Mouse (Mus musculus) liver, embryonic 14.5 days (tissue): ENCODE data around the gene Bcas3. TPM values are rescaled to one million over a fixed set of nuclear protein-coding genes. Genes with fewer than 3 reads are reported as not detected.

Source experiments
- ATAC-seq: fragments of 200-750 bp; cut with Nextera tagmentation; 2 replicates; pipeline ENCODE4 v1.8.0; 2017; ENCODE audit warnings: moderate number of reproducible peaks, mild to moderate bottlenecking, moderate library complexity; ENCODE audit not compliant: insufficient read depth
- DNase-seq, 3 experiments: peaks; one replicate each; pipeline ENCODE4 v3.0.0-alpha.2; 2012 to 2013; ENCODE audit warnings: low read depth in 3 of 3, low spot score in 3 of 3
- H3K27ac ChIP-seq: fragments of 300-500 bp; sonication (generic); 2 replicates; pipeline ENCODE4 v1.5.1; 2014; ENCODE audit warnings: moderate library complexity, mild to moderate bottlenecking, control low read depth, inconsistent platforms
- H3K27me3 ChIP-seq: fragments of 300-500 bp; sonication (generic); 2 replicates; pipeline ENCODE4 v1.6.1; 2014; ENCODE audit warnings: mild to moderate bottlenecking, low read length, moderate library complexity; ENCODE audit not compliant: control insufficient read depth, insufficient read depth
- H3K36me3 ChIP-seq: fragments of 300-500 bp; sonication (generic); replicated peaks from 2 replicates; pipeline ENCODE4 v1.6.1; 2014; ENCODE audit warnings: low read depth; ENCODE audit not compliant: control insufficient read depth, insufficient read depth
- H3K4me1 ChIP-seq, 2 experiments: fragments of 200-500 bp in 1 of 2; fragments of 300-500 bp in 1 of 2; sonication (generic) in 1 of 2; replicated peaks; 2 replicates each; pipeline ENCODE4 v1.6.1; 2012 to 2014; ENCODE audit warnings: antibody characterized with exemption in 1 of 2, inconsistent platforms in 1 of 2, low read length in 1 of 2; ENCODE audit not compliant: control insufficient read depth in 2 of 2, insufficient read depth in 2 of 2
- H3K4me2 ChIP-seq: fragments of 300-500 bp; sonication (generic); 2 replicates; pipeline ENCODE4 v1.6.1; 2014; ENCODE audit warnings: low read depth, mild to moderate bottlenecking, control low read depth, moderate library complexity
- H3K4me3 ChIP-seq, 2 experiments: fragments of 200-500 bp in 1 of 2; fragments of 300-500 bp in 1 of 2; sonication (generic) in 1 of 2; 2 replicates each; pipeline ENCODE4 v1.5.1; 2012 to 2014; ENCODE audit warnings: low read depth in 2 of 2, low read length in 2 of 2, mild to moderate bottlenecking in 2 of 2, control low read depth in 1 of 2, inconsistent platforms in 1 of 2, moderate library complexity in 1 of 2; ENCODE audit not compliant: insufficient read depth in 1 of 2
- H3K9ac ChIP-seq: fragments of 300-500 bp; sonication (generic); replicated peaks from 2 replicates; pipeline ENCODE4 v1.6.1; 2014; ENCODE audit warnings: mild to moderate bottlenecking, control low read depth, moderate library complexity
- H3K9me3 ChIP-seq: fragments of 300-500 bp; sonication (generic); 2 replicates; pipeline ENCODE4 v1.6.1; 2016; ENCODE audit warnings: low read length, mixed read lengths; ENCODE audit not compliant: control insufficient read depth
- CTCF ChIP-seq: IDR thresholded peaks from 2 replicates; pipeline ENCODE4 v1.5.1; 2016; ENCODE audit warnings: antibody characterized with exemption, low read depth, control low read depth
- EP300 ChIP-seq: IDR thresholded peaks from 2 replicates; pipeline ENCODE4 v1.6.1; 2016; ENCODE audit warnings: antibody characterized with exemption, low read depth
- WGBS: fragments of 180-500 bp; shearing (Covaris S2); extraction: QIAGEN DNeasy Blood & Tissue Kit; methylation state at CpG from one replicate; pipeline ENCODE4 v1.1.7; 2014; ENCODE audit not compliant: insufficient replicate concordance; 5-methylcytosine and 5-hydroxymethylcytosine counted together
- polyA plus RNA-seq, 2 experiments: library from polyadenylated mRNA; depleted of rRNA in 1 of 2; stranded (reverse) in 1 of 2; unstranded in 1 of 2; fragments of >200 nt; fragmentation: Nextera tagmentation in 1 of 2; extraction: Ambion mirVana in 1 of 2; gene quantifications; 2 replicates each; pipeline versions ENCODE4 v1.2.1 to v1.2.3; 2012 to 2014

Gene Bcas3
- polyA plus RNA-seq, 2 experiments = 6.9 to 17.5 TPM

GRCm38 (mm10) chr11:85644027-85644747 is 291.2 kb downstream of the Bcas3 start:
- 20% methylated on average over 12 of the region's 12 CpGs for WGBS
- peak overlapping the region in 1 of 2 experiments; percentile 1; a peak in 2 of 4 replicates for H3K4me3 ChIP-seq
- DNase-seq = peak; percentile 31 to 41 (median 36)
- H3K36me3 ChIP-seq = no peaks in the 10 kb centered on the region
- peak overlapping the region; percentile 32 for H3K4me2 ChIP-seq
- ATAC-seq = peak; percentile 84
- H3K27ac ChIP-seq = peak overlapping the region; percentile 51
- H3K27me3 ChIP-seq = no peaks in the 10 kb centered on the region
- peaks cover 14 to 30% of the 10 kb centered on the region in 2 experiments for H3K4me1 ChIP-seq
- peak overlapping the region; percentile 41; the same call in 1 of the 2 replicates for H3K9ac ChIP-seq
- TF ChIP-seq EP300 (peak; percentile 80), CTCF (no peak)
- no peaks in the 10 kb centered on the region for H3K9me3 ChIP-seq

- peak in 1 of 3 experiments; percentile 19 for DNase-seq
- peak; percentile 79 for ATAC-seq
- H3K4me1 ChIP-seq = peaks cover 14 to 30% of the 10 kb centered on the region in 2 experiments
- no peaks in the 10 kb centered on the region for H3K36me3 ChIP-seq
- TF ChIP-seq EP300 = no peak
- TF ChIP-seq CTCF = peak; percentile 10; the same call in 1 of the 2 replicates
- no peaks in the 10 kb centered on the region for H3K9me3 ChIP-seq
- no peak overlapping the region for H3K9ac ChIP-seq
- no peak overlapping the region for H3K27ac ChIP-seq
- no peak overlapping the region; a peak in 1 of 4 replicates for H3K4me3 ChIP-seq
- no peaks in the 10 kb centered on the region for H3K27me3 ChIP-seq
- 24% methylated on average over 6 of the region's 6 CpGs for WGBS
- peak overlapping the region; percentile 32 for H3K4me2 ChIP-seq
These were observed 291.7 kb downstream of the Bcas3 start for GRCm38 (mm10) chr11:85644748-85645060.

GRCm38 (mm10) chr11:85645152-85645835 is 292.3 kb downstream of the Bcas3 start:
- TF ChIP-seq CTCF (no peak), EP300 (no peak)
- no peaks in the 10 kb centered on the region for H3K36me3 ChIP-seq
- H3K4me1 ChIP-seq = peaks cover 14 to 26% of the 10 kb centered on the region in 2 experiments
- H3K4me3 ChIP-seq = no peak overlapping the region
- 67% methylated on average over 7 of the region's 7 CpGs for WGBS
- no peak overlapping the region for H3K9ac ChIP-seq
- no peak overlapping the region for H3K27ac ChIP-seq
- DNase-seq (no peak), ATAC-seq (no peak)
- no peaks in the 10 kb centered on the region for H3K9me3 ChIP-seq
- H3K4me2 ChIP-seq = peak overlapping the region; percentile 32; the same call in 1 of the 2 replicates
- H3K27me3 ChIP-seq = no peaks in the 10 kb centered on the region

GRCm38 (mm10) chr11:85648893-85649292 is 295.9 kb downstream of the Bcas3 start:
- H3K9ac ChIP-seq = no peak overlapping the region
- no peak overlapping the region for H3K4me2 ChIP-seq
- TF ChIP-seq CTCF (no peak), EP300 (no peak)
- H3K27me3 ChIP-seq = no peaks in the 10 kb centered on the region
- no peak for ATAC-seq
- H3K36me3 ChIP-seq = no peaks in the 10 kb centered on the region
- no peak overlapping the region for H3K4me3 ChIP-seq
- H3K4me1 ChIP-seq = peaks cover 14 to 15% of the 10 kb centered on the region in 2 experiments
- WGBS = 48% methylated on average over 3 of the region's 3 CpGs
- no peak overlapping the region for H3K27ac ChIP-seq
- no peaks in the 10 kb centered on the region for H3K9me3 ChIP-seq
- no peak for DNase-seq

- no peak overlapping the region for H3K9ac ChIP-seq
- no peak overlapping the region for H3K4me2 ChIP-seq
- no peak overlapping the region for H3K4me3 ChIP-seq
- H3K36me3 ChIP-seq = no peaks in the 10 kb centered on the region
- no peak overlapping the region for H3K27ac ChIP-seq
- TF ChIP-seq CTCF (no peak), EP300 (no peak)
- H3K9me3 ChIP-seq = no peaks in the 10 kb centered on the region
- no peaks in the 10 kb centered on the region for H3K27me3 ChIP-seq
- peaks cover 9 to 11% of the 10 kb centered on the region in 2 experiments for H3K4me1 ChIP-seq
- DNase-seq = no peak
- WGBS = 78% methylated on average over 9 of the region's 9 CpGs
- no peak for ATAC-seq
These were observed 296.4 kb downstream of the Bcas3 start for GRCm38 (mm10) chr11:85649373-85649772.
